Mouse (Mus musculus) kidney, adult 18-20 months (tissue): ENCODE measurements around the gene Chrna3.

ENCODE experiments used
- DNase-seq: peaks from one replicate; pipeline ENCODE4 v3.0.0; 2021

The Chrna3 gene

DNA sequence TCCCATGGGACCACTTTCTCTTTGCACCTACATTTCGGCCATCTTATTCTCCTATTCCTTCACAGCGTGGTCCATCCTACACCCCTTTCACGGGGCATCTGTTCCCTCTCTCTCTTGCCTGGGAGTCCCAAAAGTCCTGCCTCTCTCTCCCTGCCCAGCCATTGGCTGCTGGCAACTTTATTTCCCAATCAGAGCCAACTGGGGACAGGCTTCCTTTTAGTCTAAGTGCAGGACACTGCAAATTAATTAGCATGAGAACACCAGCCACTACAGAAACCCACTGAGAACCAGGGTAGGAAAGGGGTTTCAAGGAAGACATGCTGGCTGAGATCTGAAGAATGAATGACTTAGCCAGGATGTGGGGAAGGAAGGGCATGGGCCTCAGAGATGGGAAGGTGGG lies 32.0 kb downstream of the Chrna3 start:
- no peak for DNase-seq

DNA sequence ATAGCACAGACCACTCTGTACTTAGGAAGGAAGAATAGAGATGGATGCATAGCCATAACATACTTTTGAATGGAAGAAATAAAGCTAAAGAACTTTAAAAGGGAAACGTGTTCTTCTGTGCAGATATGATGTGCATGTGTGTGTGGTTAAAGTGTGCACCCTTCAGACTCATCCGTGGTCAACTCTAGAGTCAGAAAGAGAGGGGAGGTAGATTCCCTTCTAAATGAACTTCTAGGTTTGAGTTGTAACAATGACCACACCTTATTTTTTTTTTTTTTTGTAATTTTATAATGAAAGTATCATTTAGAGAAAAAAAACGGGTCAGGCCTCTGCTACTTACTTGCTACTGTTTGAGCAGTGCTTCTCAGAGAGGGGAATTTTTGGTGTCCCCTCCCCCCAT lies 36.0 kb downstream of the Chrna3 start:
- DNase-seq, result no peak

DNA sequence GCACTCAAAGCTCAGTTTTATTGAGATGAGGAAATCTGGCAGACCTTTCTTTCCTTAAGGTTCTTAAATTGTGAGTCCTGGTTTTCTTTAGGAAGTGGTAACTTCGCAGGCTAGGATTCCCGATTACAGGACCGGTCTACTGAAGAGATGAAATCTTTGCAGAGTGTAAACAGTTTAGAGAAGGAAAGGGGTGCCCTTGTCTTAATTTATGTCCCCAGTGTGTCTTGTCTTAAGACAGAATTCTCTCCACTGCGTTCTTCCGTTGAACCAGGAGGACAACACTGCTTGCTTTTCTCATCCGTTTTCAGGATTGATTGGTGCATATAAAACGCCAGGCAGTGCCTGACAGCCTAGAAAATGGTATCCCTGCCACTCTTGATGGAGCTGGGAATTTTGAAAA lies 44.0 kb downstream of the Chrna3 start:
- DNase-seq, result no peak

DNA sequence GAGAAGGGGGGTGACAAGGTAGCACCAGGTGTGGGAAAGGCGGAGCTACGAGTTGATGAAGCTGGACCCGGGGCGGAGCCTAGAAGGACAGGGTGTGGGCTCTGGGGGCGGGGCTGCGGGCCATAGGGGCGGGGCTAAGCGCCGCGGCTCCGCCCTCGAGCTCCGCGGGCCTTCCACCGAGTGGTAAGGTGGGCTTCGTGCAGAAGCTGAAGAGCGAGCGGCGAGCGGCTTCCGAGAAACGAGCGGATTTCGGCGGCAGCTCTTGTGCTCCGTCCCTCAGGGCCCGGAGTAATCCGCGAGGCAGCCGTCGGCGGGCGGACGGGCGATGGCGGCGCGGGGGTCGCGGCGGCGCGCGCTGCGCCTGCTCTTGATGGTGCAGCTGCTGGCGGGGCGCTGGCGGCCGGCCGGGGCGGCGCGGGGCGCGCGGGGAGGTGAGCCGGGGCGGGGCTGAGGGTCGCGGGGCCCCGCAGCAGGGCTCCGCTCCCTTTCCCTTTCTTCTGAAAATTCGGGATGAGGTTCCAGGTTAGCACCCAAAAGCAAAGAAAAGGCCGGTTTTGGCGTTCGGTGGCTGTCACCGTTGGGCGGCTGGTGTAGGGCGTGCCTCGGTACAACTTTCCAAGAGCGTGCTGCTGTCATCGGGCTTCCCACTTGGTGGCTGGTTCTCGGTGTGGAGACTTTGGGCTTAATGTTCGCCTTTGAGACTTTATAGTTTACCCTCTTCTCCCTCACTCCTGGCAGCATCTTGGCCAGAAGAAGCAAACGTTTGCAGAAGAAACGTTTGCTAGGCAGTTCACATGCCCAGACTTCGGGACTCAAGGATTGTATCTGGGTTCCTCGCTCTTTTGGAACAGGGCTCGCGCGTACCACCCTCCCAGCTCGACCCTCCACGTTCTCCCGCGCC lies 44.8 kb downstream of the Chrna3 start:
- no peak for DNase-seq

DNA sequence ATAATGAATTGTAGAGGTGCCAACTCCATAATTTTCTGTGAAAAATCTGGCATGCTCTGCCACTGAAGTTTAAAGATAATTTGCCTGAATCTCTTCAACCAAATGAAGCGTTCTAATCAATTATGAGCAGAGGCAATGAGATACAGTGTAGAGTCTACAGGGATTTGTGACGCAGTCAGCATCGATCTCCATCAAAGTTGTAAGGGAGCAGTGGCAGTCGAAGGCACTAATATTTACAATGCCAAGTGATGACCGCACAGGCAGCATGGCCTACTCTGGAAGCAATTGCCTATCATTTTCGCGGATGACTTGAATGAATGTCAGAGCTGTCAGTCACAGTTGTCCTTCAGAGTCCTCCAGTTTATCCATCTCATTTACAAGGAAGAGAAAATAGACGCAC lies 45.7 kb downstream of the Chrna3 start, which contains the start of gene Chrna5:
Chrna5 (plus strand) TSS at position 207 of the 400 bp plus-strand sequence.
- DNase-seq, result no peak

DNA sequence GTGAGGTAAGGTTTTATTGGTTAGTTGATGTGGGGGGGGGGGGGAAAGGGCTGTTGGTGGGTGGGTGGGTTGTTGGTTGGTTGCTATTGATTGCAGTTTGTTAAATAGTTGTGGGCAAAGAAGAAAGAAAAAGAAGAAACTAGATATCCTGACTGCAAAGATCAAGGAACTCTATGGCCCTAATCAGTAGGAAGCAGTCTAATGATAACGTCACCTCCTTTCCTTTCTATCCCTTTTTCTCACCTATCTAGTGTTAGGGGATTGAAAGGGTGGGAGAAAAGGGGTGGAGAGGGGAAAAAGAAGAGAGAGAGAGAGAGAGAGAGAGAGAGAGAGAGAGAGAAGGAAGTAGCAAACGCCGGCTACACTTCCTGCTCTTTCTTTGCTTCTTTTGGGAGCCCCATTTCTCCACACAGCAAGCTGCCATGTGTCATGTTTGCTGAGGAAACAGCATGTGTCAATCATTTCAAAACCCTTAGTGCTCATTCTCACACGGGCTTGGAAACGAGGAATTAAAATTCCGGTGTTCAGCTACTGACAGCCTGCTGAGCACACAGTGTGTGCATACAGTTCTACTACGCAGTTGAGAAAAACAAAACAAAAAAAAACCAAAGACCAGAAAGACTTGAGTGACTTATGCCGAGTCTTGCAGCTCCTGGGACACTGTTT lies 56.3 kb downstream of the Chrna3 start:
- DNase-seq, result no peak

DNA sequence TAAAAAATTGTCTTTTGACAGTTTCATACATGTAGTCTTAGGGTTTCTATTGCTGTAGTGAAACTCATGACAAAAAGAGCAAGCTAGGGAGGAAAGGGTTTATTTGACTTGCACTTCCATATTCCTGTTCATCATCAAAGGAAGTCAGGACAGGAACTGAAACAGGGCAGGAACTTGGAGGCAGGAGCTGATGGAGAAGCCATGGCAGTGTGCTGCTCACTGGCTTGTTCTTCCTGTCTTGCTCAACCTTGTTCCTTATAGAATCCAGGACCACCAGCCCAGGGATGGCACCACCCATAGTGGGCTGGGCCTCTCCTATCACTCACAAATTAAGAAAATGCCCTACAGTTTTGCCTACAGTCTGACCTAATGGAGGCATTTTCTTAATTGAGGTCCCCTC lies 62.7 kb downstream of the Chrna3 start:
- no peak for DNase-seq

DNA sequence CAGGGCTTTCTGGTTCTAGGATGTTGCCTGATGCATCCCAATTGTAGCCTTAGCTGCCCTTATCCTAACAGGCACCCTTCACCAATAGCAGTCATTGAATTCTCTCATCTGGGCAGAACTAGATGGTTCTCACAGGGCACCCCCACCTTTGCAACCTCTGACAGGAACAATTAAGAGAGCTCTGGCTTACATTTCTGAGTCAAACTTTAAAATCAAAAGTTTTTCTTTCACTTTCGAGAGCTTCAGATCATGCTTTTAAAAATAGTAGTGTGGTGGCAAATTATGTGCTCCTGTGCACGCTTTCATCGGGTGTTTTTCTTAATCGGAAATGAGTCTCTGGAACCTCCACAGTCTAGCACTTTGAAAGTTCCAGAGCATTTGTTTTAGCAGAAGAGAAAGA lies 65.3 kb downstream of the Chrna3 start:
- DNase-seq, result no peak
